Mouse (Mus musculus): ENCODE measurements around the gene Cachd1.

The Cachd1 gene

GRCm38 (mm10) chr4:100865962-100866703 lies 89.7 kb downstream of the Cachd1 start:
- DNase-seq (ENCODE audit: low read depth), result no peak

- DNase-seq (ENCODE audit: low read depth), result no peak
Observed at GRCm38 (mm10) chr4:100877351-100877750, 100.9 kb downstream of the Cachd1 start.

- DNase-seq (ENCODE audit: low read depth), result no peak
Observed at GRCm38 (mm10) chr4:100879414-100879813, 102.9 kb downstream of the Cachd1 start.

- no peak for DNase-seq (ENCODE audit: low read depth)
Observed at GRCm38 (mm10) chr4:100880075-100880474, 103.6 kb downstream of the Cachd1 start.

GRCm38 (mm10) chr4:100885793-100886742 lies 109.6 kb downstream of the Cachd1 start:
- peak; percentile 19 for DNase-seq (ENCODE audit: low read depth)

- no peak for DNase-seq (ENCODE audit: low read depth)
Observed at GRCm38 (mm10) chr4:100886743-100887416, 110.4 kb downstream of the Cachd1 start.

GRCm38 (mm10) chr4:100890106-100890970 lies 113.9 kb downstream of the Cachd1 start:
- DNase-seq (ENCODE audit: low read depth), result no peak

GRCm38 (mm10) chr4:100893739-100894138 lies 117.3 kb downstream of the Cachd1 start:
- no peak for DNase-seq (ENCODE audit: low read depth)

GRCm38 (mm10) chr4:100894142-100894541 lies 117.7 kb downstream of the Cachd1 start:
- no peak for DNase-seq (ENCODE audit: low read depth)

- DNase-seq (ENCODE audit: low read depth), result no peak
Observed at GRCm38 (mm10) chr4:100896260-100897010, 120.0 kb downstream of the Cachd1 start.

GRCm38 (mm10) chr4:100897943-100898342 lies 121.5 kb downstream of the Cachd1 start:
- no peak for DNase-seq (ENCODE audit: low read depth)

GRCm38 (mm10) chr4:100909694-100910340 lies 133.3 kb downstream of the Cachd1 start:
- DNase-seq (ENCODE audit: low read depth), result no peak

GRCm38 (mm10) chr4:100910605-100911330 lies 134.3 kb downstream of the Cachd1 start:
- DNase-seq (ENCODE audit: low read depth), result no peak

GRCm38 (mm10) chr4:100911658-100912057 lies 135.2 kb downstream of the Cachd1 start:
- DNase-seq (ENCODE audit: low read depth), result no peak

- no peak for DNase-seq (ENCODE audit: low read depth)
Observed at GRCm38 (mm10) chr4:100913666-100914065, 137.2 kb downstream of the Cachd1 start.

- no peak for DNase-seq (ENCODE audit: low read depth)
Observed at GRCm38 (mm10) chr4:100914532-100914931, 138.1 kb downstream of the Cachd1 start.

GRCm38 (mm10) chr4:100915093-100915492 lies 138.6 kb downstream of the Cachd1 start:
- DNase-seq (ENCODE audit: low read depth), result no peak

GRCm38 (mm10) chr4:100917511-100917910 lies 141.0 kb downstream of the Cachd1 start:
- DNase-seq (ENCODE audit: low read depth), result no peak

- DNase-seq (ENCODE audit: low read depth), result no peak
Observed at GRCm38 (mm10) chr4:100920413-100920812, 143.9 kb downstream of the Cachd1 start.
